Mouse (Mus musculus): Measurements from ENCODE around the gene Mbd5. TPM values are rescaled to one million over a fixed set of nuclear protein-coding genes. Genes with fewer than 3 reads are reported as not detected.

Mbd5 gene
- polyA plus RNA-seq, 1 experiment from 2014 or later, result 34.0 TPM

GRCm38 (mm10) chr2:49119875-49120274 is 170.6 kb downstream of the Mbd5 start:
- no peaks in the 10 kb centered on the region for H3K9me3 ChIP-seq (ENCODE audit: control insufficient read depth, low read length)
- no peak overlapping the region for H3K4me2 ChIP-seq
- 92% methylated on average over 6 of the region's 6 CpGs for WGBS
- ATAC-seq (ENCODE audit: low FRiP score), result no peak
- H3K27ac ChIP-seq (ENCODE audit: low read depth, low read length), result no peak overlapping the region
- H3K4me1 ChIP-seq (ENCODE audit: control insufficient read depth, insufficient read depth, low read length), result no peaks in the 10 kb centered on the region
- no peaks in the 10 kb centered on the region for H3K27me3 ChIP-seq (ENCODE audit: control insufficient read depth, insufficient read depth, low read length)
- H3K9ac ChIP-seq (ENCODE audit: low read length), result no peak overlapping the region
- no peak for DNase-seq (ENCODE audit: low spot score, missing footprints)
- no peak overlapping the region for H3K4me3 ChIP-seq (ENCODE audit: low read depth, low read length)
- H3K36me3 ChIP-seq (ENCODE audit: control insufficient read depth, insufficient read depth, low read length), result no peaks in the 10 kb centered on the region

GRCm38 (mm10) chr2:49121603-49122002 is 172.3 kb downstream of the Mbd5 start:
- DNase-seq (ENCODE audit: low spot score, missing footprints), result no peak
- 93% methylated on average over 3 of the region's 3 CpGs for WGBS
- H3K9ac ChIP-seq (ENCODE audit: low read length), result no peak overlapping the region
- H3K4me3 ChIP-seq (ENCODE audit: low read depth, low read length), result no peak overlapping the region
- H3K27me3 ChIP-seq (ENCODE audit: control insufficient read depth, insufficient read depth, low read length), result no peaks in the 10 kb centered on the region
- H3K4me1 ChIP-seq (ENCODE audit: control insufficient read depth, insufficient read depth, low read length), result no peaks in the 10 kb centered on the region
- no peak overlapping the region for H3K27ac ChIP-seq (ENCODE audit: low read depth, low read length)
- no peak overlapping the region for H3K4me2 ChIP-seq
- no peaks in the 10 kb centered on the region for H3K36me3 ChIP-seq (ENCODE audit: control insufficient read depth, insufficient read depth, low read length)
- H3K9me3 ChIP-seq (ENCODE audit: control insufficient read depth, low read length), result no peaks in the 10 kb centered on the region
- no peak for ATAC-seq (ENCODE audit: low FRiP score)

- ATAC-seq (ENCODE audit: low FRiP score) (no peak), DNase-seq (ENCODE audit: low spot score, missing footprints) (no peak)
- no peaks in the 10 kb centered on the region for H3K27me3 ChIP-seq (ENCODE audit: control insufficient read depth, insufficient read depth, low read length)
- no peak overlapping the region for H3K27ac ChIP-seq (ENCODE audit: low read depth, low read length)
- no peaks in the 10 kb centered on the region for H3K9me3 ChIP-seq (ENCODE audit: control insufficient read depth, low read length)
- WGBS, result 92% methylated on average over 3 of the region's 3 CpGs
- H3K9ac ChIP-seq (ENCODE audit: low read length), result no peak overlapping the region
- H3K4me3 ChIP-seq (ENCODE audit: low read depth, low read length), result no peak overlapping the region
- no peaks in the 10 kb centered on the region for H3K36me3 ChIP-seq (ENCODE audit: control insufficient read depth, insufficient read depth, low read length)
- no peaks in the 10 kb centered on the region for H3K4me1 ChIP-seq (ENCODE audit: control insufficient read depth, insufficient read depth, low read length)
- H3K4me2 ChIP-seq, result no peak overlapping the region
Observed at GRCm38 (mm10) chr2:49142186-49142585, 192.9 kb downstream of the Mbd5 start.

- 83% methylated on average over 1 of the region's 1 CpGs for WGBS
- no peaks in the 10 kb centered on the region for H3K9me3 ChIP-seq (ENCODE audit: control insufficient read depth, low read length)
- no peak overlapping the region for H3K27ac ChIP-seq (ENCODE audit: low read depth, low read length)
- DNase-seq (ENCODE audit: low spot score, missing footprints) (no peak), ATAC-seq (ENCODE audit: low FRiP score) (no peak)
- no peak overlapping the region for H3K9ac ChIP-seq (ENCODE audit: low read length)
- H3K27me3 ChIP-seq (ENCODE audit: control insufficient read depth, insufficient read depth, low read length), result no peaks in the 10 kb centered on the region
- no peak overlapping the region for H3K4me3 ChIP-seq (ENCODE audit: low read depth, low read length)
- no peak overlapping the region for H3K4me2 ChIP-seq
- no peaks in the 10 kb centered on the region for H3K4me1 ChIP-seq (ENCODE audit: control insufficient read depth, insufficient read depth, low read length)
- H3K36me3 ChIP-seq (ENCODE audit: control insufficient read depth, insufficient read depth, low read length), result no peaks in the 10 kb centered on the region
Observed at GRCm38 (mm10) chr2:49153649-49154048, 204.3 kb downstream of the Mbd5 start.

GRCm38 (mm10) chr2:49160232-49160947 is 211.1 kb downstream of the Mbd5 start:
- no peaks in the 10 kb centered on the region for H3K36me3 ChIP-seq (ENCODE audit: control insufficient read depth, insufficient read depth, low read length)
- H3K4me1 ChIP-seq (ENCODE audit: control insufficient read depth, insufficient read depth, low read length), result no peaks in the 10 kb centered on the region
- no peaks in the 10 kb centered on the region for H3K27me3 ChIP-seq (ENCODE audit: control insufficient read depth, insufficient read depth, low read length)
- H3K9me3 ChIP-seq (ENCODE audit: control insufficient read depth, low read length), result no peaks in the 10 kb centered on the region; the same call in 1 of the 2 replicates
- 92% methylated on average over 5 of the region's 5 CpGs for WGBS
- no peak overlapping the region for H3K4me3 ChIP-seq (ENCODE audit: low read depth, low read length)
- no peak for DNase-seq (ENCODE audit: low spot score, missing footprints)
- no peak overlapping the region for H3K4me2 ChIP-seq
- no peak overlapping the region for H3K27ac ChIP-seq (ENCODE audit: low read depth, low read length)
- H3K9ac ChIP-seq (ENCODE audit: low read length), result no peak overlapping the region
- no peak for ATAC-seq (ENCODE audit: low FRiP score)

- no peak overlapping the region for H3K4me2 ChIP-seq
- DNase-seq (ENCODE audit: low spot score, missing footprints), result no peak
- H3K9me3 ChIP-seq (ENCODE audit: control insufficient read depth, low read length), result no peaks in the 10 kb centered on the region
- H3K27me3 ChIP-seq (ENCODE audit: control insufficient read depth, insufficient read depth, low read length), result no peaks in the 10 kb centered on the region
- no peak overlapping the region for H3K4me3 ChIP-seq (ENCODE audit: low read depth, low read length)
- WGBS, result 88% methylated on average over 3 of the region's 3 CpGs
- H3K9ac ChIP-seq (ENCODE audit: low read length), result no peak overlapping the region
- no peak for ATAC-seq (ENCODE audit: low FRiP score)
- H3K27ac ChIP-seq (ENCODE audit: low read depth, low read length), result no peak overlapping the region
- no peaks in the 10 kb centered on the region for H3K4me1 ChIP-seq (ENCODE audit: control insufficient read depth, insufficient read depth, low read length)
- H3K36me3 ChIP-seq (ENCODE audit: control insufficient read depth, insufficient read depth, low read length), result no peaks in the 10 kb centered on the region
Observed at GRCm38 (mm10) chr2:49169766-49170165, 220.5 kb downstream of the Mbd5 start.

GRCm38 (mm10) chr2:49177015-49177414 is 227.7 kb downstream of the Mbd5 start:
- Histone ChIP-seq H3K4me1 (ENCODE audit: control insufficient read depth, insufficient read depth, low read length) (no peaks in the 10 kb centered on the region), H3K9ac (ENCODE audit: low read length) (no peak overlapping the region), H3K36me3 (ENCODE audit: control insufficient read depth, insufficient read depth, low read length) (no peaks in the 10 kb centered on the region), H3K4me2 (no peak overlapping the region), H3K27me3 (ENCODE audit: control insufficient read depth, insufficient read depth, low read length) (no peaks in the 10 kb centered on the region), H3K27ac (ENCODE audit: low read depth, low read length) (no peak overlapping the region), H3K4me3 (ENCODE audit: low read depth, low read length) (no peak overlapping the region), H3K9me3 (ENCODE audit: control insufficient read depth, low read length) (no peaks in the 10 kb centered on the region)
- ATAC-seq (ENCODE audit: low FRiP score) (no peak), DNase-seq (ENCODE audit: low spot score, missing footprints) (no peak)
- 91% methylated on average over 3 of the region's 3 CpGs for WGBS

- Histone ChIP-seq H3K27me3 (ENCODE audit: control insufficient read depth, insufficient read depth, low read length) (no peaks in the 10 kb centered on the region), H3K9ac (ENCODE audit: low read length) (no peak overlapping the region), H3K4me2 (no peak overlapping the region), H3K9me3 (ENCODE audit: control insufficient read depth, low read length) (no peaks in the 10 kb centered on the region), H3K4me1 (ENCODE audit: control insufficient read depth, insufficient read depth, low read length) (no peaks in the 10 kb centered on the region), H3K4me3 (ENCODE audit: low read depth, low read length) (no peak overlapping the region), H3K27ac (ENCODE audit: low read depth, low read length) (no peak overlapping the region), H3K36me3 (ENCODE audit: control insufficient read depth, insufficient read depth, low read length) (no peaks in the 10 kb centered on the region)
- DNase-seq (ENCODE audit: low spot score, missing footprints) (no peak), ATAC-seq (ENCODE audit: low FRiP score) (no peak)
- WGBS, result 91% methylated on average over 2 of the region's 2 CpGs
Observed at GRCm38 (mm10) chr2:49190984-49191383, 241.7 kb downstream of the Mbd5 start.

- Histone ChIP-seq H3K4me3 (ENCODE audit: low read depth, low read length) (no peak overlapping the region), H3K36me3 (ENCODE audit: control insufficient read depth, insufficient read depth, low read length) (no peaks in the 10 kb centered on the region), H3K4me1 (ENCODE audit: control insufficient read depth, insufficient read depth, low read length) (no peaks in the 10 kb centered on the region), H3K4me2 (no peak overlapping the region), H3K27me3 (ENCODE audit: control insufficient read depth, insufficient read depth, low read length) (no peaks in the 10 kb centered on the region), H3K9ac (ENCODE audit: low read length) (no peak overlapping the region), H3K27ac (ENCODE audit: low read depth, low read length) (no peak overlapping the region), H3K9me3 (ENCODE audit: control insufficient read depth, low read length) (no peaks in the 10 kb centered on the region)
- no peak for DNase-seq (ENCODE audit: low spot score, missing footprints)
- ATAC-seq (ENCODE audit: low FRiP score), result no peak
- WGBS, result 94% methylated on average over 3 of the region's 3 CpGs
Observed at GRCm38 (mm10) chr2:49191695-49192094, 242.4 kb downstream of the Mbd5 start.
